Mouse (Mus musculus) left cerebral cortex, postnatal 10 days (tissue): ENCODE results near the gene Gabrb3. TPM values are rescaled to one million over a fixed set of nuclear protein-coding genes. Genes with fewer than 3 reads are reported as not detected.
A peak's percentile ranks its signal among the peaks of the same experiment; 100 is the strongest.
"Not testable (repeated sequence)": the region's sequence is repeated elsewhere in the genome, so short reads cannot be mapped to it uniquely, and the experiment has no call there.

ENCODE experiments used
- DNase-seq, 2 experiments: peaks; one replicate each; pipeline ENCODE4 v3.0.0; 2021 to 2022; ENCODE audit warnings: low spot score in 2 of 2, mixed read lengths in 1 of 2; ENCODE audit errors: extremely low spot score in 1 of 2
- intact Hi-C: fragments of 180-260 bp; cut with DNase I; formaldehyde crosslinking; loops from one replicate; pipeline ENCODE4 v1.15.1; 2025
- total RNA-seq, 2 experiments: library from RNA; stranded (reverse); gene quantifications; 2 replicates each; pipeline ENCODE4 v1.2.3; 2021

The Gabrb3 gene
- total RNA-seq, 2 experiments from 2014 or later = 258 to 276 TPM

- intact Hi-C loops = no loop called here
- DNase-seq = peak; percentile 20 to 31
Observed at GRCm38 (mm10) chr7:57648136-57648755, 228.8 kb downstream of the Gabrb3 start.

GRCm38 (mm10) chr7:57677352-57677751 lies 257.9 kb downstream of the Gabrb3 start:
- intact Hi-C loops = no loop called here
- no peak for DNase-seq

GRCm38 (mm10) chr7:57689836-57690235 lies 270.3 kb downstream of the Gabrb3 start:
- intact Hi-C loops = no loop called here
- DNase-seq = no peak

GRCm38 (mm10) chr7:57700370-57700769 lies 280.9 kb downstream of the Gabrb3 start:
- intact Hi-C loops = no loop called here
- DNase-seq = no peak

- intact Hi-C loops = no loop called here
- DNase-seq = peak in 1 of 2 experiments; percentile 33
Observed at GRCm38 (mm10) chr7:57701046-57701445, 281.6 kb downstream of the Gabrb3 start.

GRCm38 (mm10) chr7:57703580-57703979 lies 284.1 kb downstream of the Gabrb3 start:
- peak in 1 of 2 experiments; percentile 39 for DNase-seq
- intact Hi-C loops = no loop called here

GRCm38 (mm10) chr7:57706092-57706491 lies 286.6 kb downstream of the Gabrb3 start:
- intact Hi-C loops = no loop called here

GRCm38 (mm10) chr7:57706976-57707740 lies 287.7 kb downstream of the Gabrb3 start:
- DNase-seq = peak; percentile 21 to 34

More at GRCm38 (mm10) chr7:57706092-57706491, 286.6 kb downstream of the Gabrb3 start:
- DNase-seq = no peak

GRCm38 (mm10) chr7:57711709-57712108 lies 292.2 kb downstream of the Gabrb3 start:
- DNase-seq = no peak
- intact Hi-C loops = no loop called here

More at GRCm38 (mm10) chr7:57706976-57707740, 287.7 kb downstream of the Gabrb3 start:
- intact Hi-C loops = no loop called here

- DNase-seq = no peak
- intact Hi-C loops = no loop called here
Observed at GRCm38 (mm10) chr7:57746836-57747235, 327.3 kb downstream of the Gabrb3 start.

GRCm38 (mm10) chr7:57760466-57760865 lies 341.0 kb downstream of the Gabrb3 start:
- no peak for DNase-seq
- intact Hi-C loops = no loop called here

- no peak for DNase-seq
- intact Hi-C loops = no loop called here
Observed at GRCm38 (mm10) chr7:57778754-57779153, 359.3 kb downstream of the Gabrb3 start.

- DNase-seq, intact Hi-C loops: not testable (repeated sequence)
Observed at GRCm38 (mm10) chr7:57786102-57786501, 366.6 kb downstream of the Gabrb3 start.

- DNase-seq = no peak
- intact Hi-C loops = no loop called here
Observed at GRCm38 (mm10) chr7:57787520-57787919, 368.0 kb downstream of the Gabrb3 start.

- intact Hi-C loops = no loop called here
- no peak for DNase-seq
Observed at GRCm38 (mm10) chr7:57803266-57803665, 383.8 kb downstream of the Gabrb3 start.

GRCm38 (mm10) chr7:57813716-57814115 lies 394.2 kb downstream of the Gabrb3 start:
- intact Hi-C loops = loop anchor here (10.0 kb wide), 1 partner anchor 299 kb away; the partner anchor contains the start of gene Gabra5
- no peak for DNase-seq

- DNase-seq = no peak
- intact Hi-C loops = no loop called here
Observed at GRCm38 (mm10) chr7:57842383-57842896, 422.9 kb downstream of the Gabrb3 start.

- DNase-seq = no peak
- intact Hi-C loops = no loop called here
Observed at GRCm38 (mm10) chr7:57867951-57868350, 448.5 kb downstream of the Gabrb3 start.
